Mouse (Mus musculus) liver, adult 2 months (tissue): ENCODE results near the gene Ceacam1.
"Not testable (repeated sequence)": the region's sequence is repeated elsewhere in the genome, so short reads cannot be mapped to it uniquely, and the experiment has no call there.

Experiments
- CTCF ChIP-seq: fragments of 200-500 bp; IDR thresholded peaks from 2 replicates; pipeline ENCODE4 v1.5.1; 2011; ENCODE audit warnings: low read depth, low read length, control low read depth
- POLR2A ChIP-seq: fragments of 200-500 bp; IDR thresholded peaks from 2 replicates; pipeline ENCODE4 v1.6.1; 2011; ENCODE audit warnings: low read length, control low read depth; ENCODE audit not compliant: insufficient read depth; ENCODE audit errors: extremely low read depth

DNA sequence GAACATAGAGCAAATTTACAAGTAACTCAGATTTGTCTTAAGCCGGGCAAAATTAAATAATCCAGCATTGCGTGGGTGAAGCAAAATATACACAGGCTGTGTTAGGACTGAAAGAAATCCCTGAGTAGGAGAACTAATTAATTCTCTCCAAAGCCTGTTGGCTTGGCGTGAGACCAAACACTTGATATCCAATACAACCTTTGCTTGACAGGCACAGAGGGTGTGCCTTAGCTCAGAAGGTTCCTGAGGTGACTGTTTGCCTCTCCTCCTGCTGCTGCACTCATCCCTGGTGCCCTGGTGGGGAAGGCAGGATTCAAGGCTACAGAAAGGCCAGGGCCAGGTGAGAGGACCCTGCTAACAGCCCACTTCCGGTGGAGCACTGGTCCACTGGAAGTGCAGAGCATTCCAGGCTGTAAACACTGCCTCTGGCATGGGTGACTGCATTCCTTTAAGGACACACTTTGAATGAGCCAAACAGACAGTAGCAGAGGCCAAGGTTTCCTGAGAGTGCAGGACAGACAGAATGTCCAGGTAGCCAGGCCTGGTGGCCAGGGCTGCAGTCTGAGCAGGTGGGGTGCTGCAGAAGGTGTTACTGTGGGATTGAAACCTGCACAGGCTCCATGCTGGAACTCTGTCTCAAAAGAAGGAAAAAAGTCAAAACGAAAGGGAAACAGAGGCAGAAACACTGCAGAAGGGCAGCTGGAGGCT is 38.8 kb upstream of the Ceacam1 start:
- not testable (repeated sequence) for TF ChIP-seq CTCF, POLR2A
